Mouse (Mus musculus): ENCODE measurements around the gene Spred3.

Spred3 gene

DNA sequence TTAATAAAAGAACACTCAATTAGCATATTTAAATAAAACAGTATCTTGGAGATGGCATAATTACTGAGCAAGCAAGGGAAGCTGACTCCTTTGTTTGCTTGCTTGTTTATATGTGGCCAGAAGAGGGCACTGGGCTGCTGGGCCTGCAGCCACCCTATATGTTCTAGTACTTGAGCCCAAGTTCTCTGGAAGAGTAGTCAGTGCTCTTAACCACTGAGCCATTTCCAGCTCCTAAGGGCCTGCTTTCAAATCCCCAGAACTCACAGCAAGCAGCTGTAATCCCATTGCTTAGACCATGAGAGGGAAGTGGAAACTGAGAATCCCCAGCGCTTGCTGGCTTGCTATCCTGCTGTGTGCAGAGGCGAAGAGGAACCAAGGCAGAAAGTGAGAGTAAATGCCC, 41.5 kb downstream of the Spred3 start:
- no peak for DNase-seq (ENCODE audit: low spot score in 2 of 2)

DNA sequence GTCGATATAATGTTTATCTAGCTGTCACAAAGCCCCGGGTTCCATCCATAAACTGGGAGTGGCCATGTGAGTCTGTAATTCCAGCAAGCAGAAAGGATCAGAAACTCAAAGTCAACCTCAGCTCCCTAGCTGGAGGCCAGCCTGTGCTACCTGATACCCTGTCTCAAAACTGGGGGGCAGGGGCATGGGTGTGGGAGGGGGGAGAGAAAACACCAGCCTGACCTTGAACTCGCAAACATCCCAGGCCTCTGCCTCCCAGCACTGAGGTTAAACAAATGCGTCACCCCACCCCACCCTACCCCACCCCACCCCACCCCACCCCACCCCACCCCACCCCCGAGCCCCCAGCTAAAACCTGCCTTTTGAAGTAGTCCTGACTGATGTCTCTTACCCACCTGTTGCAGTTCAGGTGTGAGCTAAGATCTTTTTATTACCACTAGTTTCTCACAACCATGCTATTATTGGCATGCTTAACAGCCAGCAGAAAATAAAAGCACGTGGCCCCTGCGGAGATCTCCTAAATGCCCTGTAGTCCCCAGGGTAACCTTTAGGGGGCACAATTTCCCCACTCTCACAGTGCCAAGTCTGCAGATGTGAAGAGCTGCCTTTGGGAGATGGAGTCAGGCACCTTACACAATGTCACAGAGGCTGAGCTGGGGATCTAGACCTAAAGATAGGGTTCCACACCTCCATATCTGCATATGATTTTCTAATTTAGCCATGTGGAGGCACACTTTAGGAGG, 43.9 kb downstream of the Spred3 start:
- peak; percentile 20 to 50 for DNase-seq (ENCODE audit: low spot score in 2 of 2)

DNA sequence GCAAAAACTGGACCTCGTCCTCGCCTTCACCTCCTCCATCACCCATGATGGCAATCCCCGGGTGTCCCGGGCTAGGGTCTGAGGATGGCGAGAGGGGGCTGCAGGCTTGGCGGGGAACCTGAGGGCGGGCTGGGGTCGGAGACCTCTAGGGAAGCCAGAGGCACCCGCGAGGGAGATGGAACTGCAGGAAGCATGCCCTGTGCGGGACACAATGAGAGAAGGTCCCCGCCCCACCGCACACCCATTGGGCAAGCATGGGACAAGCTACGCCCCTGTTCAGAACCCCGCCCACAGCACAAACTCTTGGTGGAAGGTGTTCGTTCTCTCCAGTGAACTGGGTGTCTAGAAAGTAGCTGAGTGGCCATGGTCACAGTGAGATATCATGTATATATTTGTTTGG, 45.2 kb downstream of the Spred3 start, which contains the start of gene Ryr1:
Gene Ryr1, minus strand, starts transcription at position 210 of the 400 bp plus-strand sequence.
- no peak for DNase-seq (ENCODE audit: low spot score in 2 of 2)

DNA sequence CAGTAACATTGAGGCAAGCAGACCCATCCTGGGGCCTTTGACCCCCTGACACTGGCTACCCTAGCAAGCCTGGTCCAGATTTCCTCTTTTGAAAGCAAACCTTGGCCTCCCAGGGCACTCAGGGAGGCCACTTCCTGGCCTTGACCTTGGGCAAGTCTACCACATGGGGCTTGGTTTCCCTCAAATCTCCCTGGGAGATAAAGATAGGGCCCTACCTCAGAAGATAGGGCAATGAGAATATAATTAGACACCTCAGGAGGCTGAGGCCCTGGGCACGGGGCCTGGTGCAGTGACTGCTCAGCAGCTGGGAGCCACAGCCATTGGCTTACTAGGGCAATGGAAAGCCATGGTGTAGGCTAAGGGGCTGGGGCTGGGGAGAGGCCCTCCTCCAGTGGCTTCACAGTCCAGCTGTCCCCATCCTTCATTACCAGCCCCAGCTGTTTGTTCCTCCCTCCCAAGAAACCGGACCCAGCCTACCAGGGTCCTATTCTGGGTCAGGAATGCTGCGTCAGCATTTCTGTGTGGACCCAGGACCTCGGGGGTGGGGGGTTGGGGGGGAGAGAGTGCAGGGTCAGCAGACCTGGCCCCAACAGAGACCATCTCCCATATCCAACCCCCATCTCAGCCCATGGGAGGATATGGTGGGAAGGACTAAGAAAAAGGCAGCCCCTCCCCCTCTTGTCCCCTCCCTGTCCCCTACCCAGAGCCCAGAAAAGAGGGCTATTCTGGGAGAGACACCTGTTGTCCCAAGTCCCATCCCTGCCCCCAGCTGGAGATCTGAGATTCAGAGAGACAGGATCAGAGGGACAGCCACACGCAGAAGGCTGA, 46.5 kb downstream of the Spred3 start:
- DNase-seq (ENCODE audit: low spot score in 2 of 2), result no peak

DNA sequence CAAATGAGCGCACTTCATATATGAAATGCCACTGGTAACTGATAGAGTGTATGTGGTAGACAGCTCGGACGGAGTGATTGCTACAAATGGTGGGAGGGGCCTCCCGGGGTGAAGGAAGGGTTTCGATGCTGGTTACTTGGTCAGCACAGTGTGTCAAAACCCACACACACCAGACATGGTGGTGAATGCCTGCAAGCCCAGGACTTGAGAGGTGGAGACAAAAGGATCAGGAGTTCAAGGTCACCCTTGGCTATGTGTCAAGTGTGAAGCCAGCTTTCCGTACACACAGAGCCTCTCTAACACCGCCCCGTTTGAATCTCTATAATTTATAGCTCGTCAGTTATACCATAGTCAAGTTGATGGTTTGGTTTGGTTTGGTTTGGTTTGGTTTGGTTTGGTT, 47.4 kb downstream of the Spred3 start:
- no peak for DNase-seq (ENCODE audit: low spot score in 2 of 2)

DNA sequence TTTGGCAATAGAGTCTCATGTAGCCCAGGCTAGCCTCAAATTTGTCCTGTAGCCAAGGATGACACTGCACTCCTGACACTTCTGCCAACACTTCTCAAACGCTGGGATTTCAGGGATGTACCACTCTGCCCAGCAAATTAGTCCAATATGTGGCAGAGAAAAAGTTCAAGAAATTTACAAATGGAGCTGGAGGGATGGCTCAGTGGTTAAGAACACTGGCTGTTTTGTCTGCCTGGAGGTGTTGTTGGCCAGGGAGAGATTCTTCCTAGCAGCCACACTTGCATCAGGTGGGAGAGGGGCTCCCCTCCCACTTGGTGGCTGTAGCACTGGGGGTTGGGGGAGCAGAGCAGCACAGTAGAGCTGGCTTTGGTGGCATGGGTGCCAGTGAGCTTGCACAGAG, 50.7 kb downstream of the Spred3 start:
- DNase-seq (ENCODE audit: low spot score in 2 of 2), result no peak

DNA sequence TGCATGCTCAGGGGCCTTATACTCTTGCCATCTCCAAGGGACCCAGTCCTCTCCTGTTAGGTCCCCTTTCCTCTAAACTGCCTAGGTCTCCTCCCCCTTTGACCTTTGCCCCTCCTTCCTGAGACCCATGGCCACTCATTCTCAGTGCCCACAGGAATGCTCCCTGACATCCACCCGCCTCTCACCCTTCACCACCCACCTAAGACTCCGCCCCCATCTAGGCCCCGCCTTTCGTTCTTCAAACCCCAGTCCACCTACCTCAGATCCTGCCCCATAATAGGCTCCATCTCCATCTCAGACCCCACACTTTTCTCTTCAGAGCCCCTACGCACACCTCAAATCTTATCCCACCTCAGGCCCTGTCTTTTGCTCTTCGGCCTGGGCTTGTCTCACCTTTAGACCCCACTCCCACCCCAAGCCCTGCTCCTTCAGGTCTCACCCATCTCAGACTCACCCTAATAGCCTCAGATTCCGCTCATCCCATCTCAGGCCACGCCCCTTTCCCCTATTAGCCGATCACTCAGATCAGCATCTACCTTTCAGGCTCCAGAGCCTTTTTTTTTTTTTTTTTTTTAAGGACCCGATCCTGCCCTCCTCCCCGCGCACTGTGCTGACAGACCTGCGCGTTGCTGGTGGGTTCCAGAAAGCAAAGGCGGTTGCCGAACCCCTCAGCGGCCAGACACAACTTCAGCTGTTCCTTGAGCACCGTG, 51.9 kb downstream of the Spred3 start:
- DNase-seq (ENCODE audit: low spot score in 2 of 2), result no peak

DNA sequence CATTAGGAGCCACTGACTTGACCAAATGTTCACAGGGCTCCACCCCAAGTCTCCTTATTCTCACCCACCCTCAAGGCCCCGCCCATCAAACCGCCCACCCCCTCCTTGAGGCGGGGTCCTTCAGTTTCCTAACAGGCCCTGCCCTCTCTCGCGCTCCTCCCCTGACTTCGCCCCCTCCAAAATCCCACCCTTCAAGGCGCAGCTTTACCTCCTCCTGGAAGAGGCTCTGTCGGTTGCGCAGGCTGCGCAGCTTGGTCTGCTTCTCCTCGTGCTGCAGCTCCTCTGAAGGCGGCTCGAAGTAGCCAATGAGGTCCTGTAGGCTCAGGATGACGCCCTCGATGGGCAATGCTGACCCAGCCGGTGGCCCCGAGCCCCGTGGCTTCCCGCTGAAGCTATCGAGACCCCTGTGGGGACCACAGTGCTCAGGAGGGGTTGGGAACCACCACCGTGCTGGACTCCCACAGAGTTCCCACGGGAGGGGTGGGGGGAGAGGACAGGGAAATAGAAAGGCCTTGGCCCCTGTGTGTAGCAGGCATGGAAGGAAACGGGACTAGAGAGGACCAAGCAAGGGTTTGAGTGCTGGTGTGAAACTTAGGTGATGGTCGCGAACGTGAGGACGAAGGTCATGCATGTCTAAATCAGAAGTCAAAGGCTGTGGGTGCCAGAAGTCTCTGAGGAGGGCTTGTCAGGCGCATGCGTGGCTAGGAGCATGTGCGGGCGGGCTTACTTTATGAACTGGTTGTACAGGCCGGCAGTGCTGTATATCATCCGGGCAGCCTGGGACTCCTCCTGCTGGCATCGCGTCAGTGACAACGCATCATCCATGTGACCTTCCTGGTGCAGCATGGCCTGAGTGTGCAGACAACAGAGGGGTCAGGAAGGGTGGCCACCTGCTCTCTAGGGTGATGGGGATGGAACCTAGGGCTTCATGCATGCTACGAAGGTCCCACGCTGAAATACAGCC, 60.9 kb downstream of the Spred3 start:
- DNase-seq (ENCODE audit: low spot score in 2 of 2), result peak in 1 of 2 experiments; percentile 22

Data from left cerebral cortex, adult 9 months (tissue).